Mouse (Mus musculus) kidney, postnatal 25 days (tissue): ENCODE measurements at regions not wholly inside any gene's neighbourhood (a gene's known extent, or its start where the extent isn't known, plus 50 kb on each side); places are given as distances from the start of the nearest gene placed in this dataset.

ENCODE experiments used
- DNase-seq, 2 experiments: peaks; one replicate each; pipeline ENCODE4 v3.0.0; 2021; ENCODE audit warnings: mixed read lengths in 2 of 2

DNA sequence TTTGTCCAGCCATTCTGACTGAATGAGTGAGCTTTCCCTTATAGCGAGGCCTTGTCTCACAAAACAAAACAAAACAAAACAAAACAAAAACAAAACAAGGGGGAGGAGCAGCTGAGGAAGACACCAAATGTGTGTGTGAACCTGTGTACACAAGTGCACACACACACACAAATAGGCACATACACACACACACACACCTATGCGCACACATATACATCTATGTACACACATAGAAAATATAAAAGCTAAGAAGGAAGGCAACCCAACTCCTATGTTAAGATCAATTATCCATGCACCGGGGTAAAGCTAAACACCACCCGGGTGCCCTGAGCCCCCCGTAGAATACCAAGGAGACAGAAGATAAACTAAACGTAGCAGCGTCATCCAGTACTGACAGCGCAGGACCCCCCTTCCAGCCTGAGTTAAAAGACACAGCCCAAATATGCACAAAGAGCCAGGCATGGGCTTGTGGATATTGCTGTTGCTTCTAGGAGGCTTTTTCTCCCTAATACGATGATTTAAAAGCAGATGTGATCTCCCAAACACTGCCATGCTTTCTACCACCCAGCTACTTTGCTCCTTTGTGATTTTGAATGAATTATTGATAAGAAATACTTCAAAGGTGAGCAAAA, 108.4 kb upstream of the Ptbp2 start:
- DNase-seq = no peak

DNA sequence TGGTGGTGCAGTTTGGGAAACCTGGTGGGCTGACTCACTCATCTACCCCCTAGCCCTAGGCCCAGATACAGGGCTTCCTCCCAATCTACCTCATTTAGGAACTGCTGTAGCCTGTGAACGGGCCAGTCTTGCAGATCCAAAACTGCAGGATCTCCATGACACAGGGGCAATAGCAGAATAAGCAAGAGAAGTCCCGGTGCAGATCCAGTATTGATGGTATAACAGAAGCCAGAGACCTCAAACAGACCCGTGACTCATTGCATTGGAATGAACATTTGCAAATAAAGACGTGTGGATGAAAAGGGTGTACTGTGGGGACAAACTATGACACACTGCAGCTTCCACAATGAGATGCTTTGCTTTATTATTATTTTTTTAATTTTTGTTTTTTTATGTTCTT, 106.6 kb upstream of the Ptbp2 start:
- DNase-seq = no peak

DNA sequence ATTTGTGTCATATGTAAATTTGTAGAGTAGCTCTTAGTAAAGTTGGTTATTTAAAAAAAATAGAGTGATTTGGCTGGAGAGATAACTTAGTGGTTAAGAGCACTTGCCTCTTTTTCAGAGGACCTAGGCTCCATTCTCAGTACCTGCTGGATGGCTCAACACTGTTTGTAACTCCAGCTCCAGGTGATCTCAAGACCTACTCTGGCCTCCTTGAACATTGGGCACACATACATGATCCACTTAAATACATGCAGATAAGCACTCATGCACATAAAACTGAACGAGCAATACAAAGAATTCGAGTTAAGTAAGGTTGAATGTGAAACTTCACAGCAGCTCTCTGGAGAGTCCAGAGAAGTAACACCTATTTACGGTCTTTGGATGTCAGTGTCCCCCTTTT, 104.2 kb upstream of the Ptbp2 start:
- DNase-seq = no peak

DNA sequence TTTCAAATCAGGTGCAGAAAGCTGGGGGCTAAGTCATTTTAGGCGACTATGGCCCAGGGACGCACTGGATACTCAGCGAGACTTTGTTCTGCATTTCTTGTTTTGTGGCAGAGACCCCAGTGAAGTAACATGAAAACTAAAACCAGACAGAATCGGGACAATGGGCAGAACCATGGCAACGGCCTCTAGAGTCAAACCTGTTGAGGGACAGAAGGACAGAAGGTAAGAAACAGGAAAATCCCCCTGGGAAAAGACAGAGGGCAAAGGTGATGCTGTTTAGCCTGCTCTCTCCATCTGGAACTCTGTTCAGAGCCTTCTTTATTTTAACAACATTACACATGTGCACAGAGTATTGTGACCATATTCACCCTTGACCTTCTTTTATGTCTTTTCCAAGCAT, 92.1 kb upstream of the Ptbp2 start:
- DNase-seq = no peak

DNA sequence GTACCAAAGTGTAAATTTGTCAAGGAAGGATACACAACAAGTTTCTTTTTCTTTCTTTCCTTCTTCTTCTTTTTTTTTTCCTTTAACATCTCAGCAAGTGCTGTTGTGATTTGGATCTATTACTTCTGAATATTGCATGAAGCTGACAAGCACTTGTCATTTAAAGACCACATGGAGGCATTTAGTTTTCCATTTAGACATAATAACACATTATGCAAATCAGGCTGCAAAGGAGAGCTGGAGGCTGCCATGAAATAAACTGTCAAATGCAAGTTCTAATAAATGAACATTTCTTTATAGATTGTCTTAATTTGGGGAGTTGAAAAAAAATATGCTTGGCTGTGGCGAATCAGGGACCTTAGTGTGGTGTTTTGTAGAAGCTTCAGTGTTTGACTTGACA, 90.8 kb upstream of the Ptbp2 start:
- DNase-seq = no peak

DNA sequence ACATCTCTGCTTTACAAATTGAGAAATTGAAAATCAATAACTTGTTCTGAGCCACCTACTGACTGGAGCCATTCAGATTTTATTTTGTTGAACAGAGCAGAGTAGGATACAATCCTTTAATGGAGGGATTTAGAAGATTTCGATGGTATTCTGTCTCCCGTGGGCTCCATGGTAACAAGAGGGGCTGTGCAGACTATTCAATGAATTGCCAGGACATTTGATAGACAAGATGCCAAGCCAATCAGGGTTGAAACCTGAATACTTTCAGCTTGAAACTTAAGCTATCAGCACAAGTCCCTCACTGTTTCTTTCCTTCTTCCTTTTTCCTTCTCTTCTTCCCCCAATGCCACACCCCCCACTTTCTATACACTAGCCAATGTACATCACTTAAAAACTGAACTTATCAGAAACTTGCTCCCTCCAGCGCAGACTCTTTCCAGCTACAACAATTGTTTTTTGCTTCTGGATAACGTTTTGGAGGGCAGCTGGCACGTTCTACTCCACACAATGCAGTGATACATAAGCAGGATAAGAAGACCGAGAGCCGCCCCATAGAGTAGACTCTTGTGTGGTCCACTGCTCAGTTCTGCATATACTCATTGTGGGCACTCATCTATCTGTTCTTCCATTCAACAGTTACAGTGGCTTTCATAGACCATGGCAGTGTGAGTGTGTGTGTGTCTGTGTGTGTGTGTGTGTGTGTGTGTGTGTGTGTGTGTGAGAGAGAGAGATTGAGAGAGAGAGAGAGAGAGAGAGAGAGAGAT, 78.1 kb upstream of the Ptbp2 start:
- DNase-seq = no peak
